ENCODE assay signal across 8 mouse cellular contexts in genomic region chr14:55885114-55885790, GRCm38 (mm10). TPM values are rescaled to one million over a fixed set of nuclear protein-coding genes. Genes with fewer than 3 reads are reported as not detected.
DNase-seq lines count a peak whose midpoint lies in the region; ATAC-seq and TF ChIP-seq lines count a peak whose summit lies in the region.

No protein-coding gene starts in this region.

- peaks cover 28% of the 10 kb centered on the region for H3K36me3 ChIP-seq in liver, adult 2 months (ENCODE audit: control insufficient read depth, insufficient read depth, low read length)
- H3K36me3 ChIP-seq in forebrain, embryonic 12.5 days (replicated peaks): peaks cover 40% of the 10 kb centered on the region
- peaks cover 20% of the 10 kb centered on the region for H3K36me3 ChIP-seq in intestine, embryonic 16.5 days (ENCODE audit: control insufficient read depth, insufficient read depth, low read length)
- H3K36me3 ChIP-seq in midbrain, embryonic 16.5 days (ENCODE audit: control insufficient read depth, insufficient read depth, low read length): peaks cover 8% of the 10 kb centered on the region; the same call in 1 of the 2 replicates

- peak; percentile 68 for ATAC-seq in forebrain, embryonic 12.5 days (ENCODE audit: low FRiP score)
- ATAC-seq in intestine, embryonic 16.5 days: peak; percentile 61
- peak; percentile 73 for ATAC-seq in midbrain, embryonic 16.5 days

- no peaks in the 10 kb centered on the region for H3K9me3 ChIP-seq in forebrain, embryonic 12.5 days
- no peaks in the 10 kb centered on the region for H3K9me3 ChIP-seq in intestine, embryonic 16.5 days (ENCODE audit: control insufficient read depth, low read length)
- H3K9me3 ChIP-seq in midbrain, embryonic 16.5 days (replicated peaks; ENCODE audit: control insufficient read depth, low read length, poor library complexity, severe bottlenecking): no peaks in the 10 kb centered on the region

- H3K4me1 ChIP-seq in liver, adult 2 months (ENCODE audit: control insufficient read depth, insufficient read depth, low read length): peaks cover 20% of the 10 kb centered on the region
- peaks cover 21% of the 10 kb centered on the region for H3K4me1 ChIP-seq in forebrain, embryonic 12.5 days
- peaks cover 32% of the 10 kb centered on the region for H3K4me1 ChIP-seq in intestine, embryonic 16.5 days (ENCODE audit: control insufficient read depth, insufficient read depth, low read length)
- H3K4me1 ChIP-seq in midbrain, embryonic 16.5 days (ENCODE audit: control insufficient read depth, insufficient read depth, low read length): peaks cover 15% of the 10 kb centered on the region

- TF ChIP-seq CTCF in liver, adult 2 months (IDR thresholded peaks at IDR 0.05; ENCODE audit: low read depth, low read length): no peak

- TF ChIP-seq POLR2A in liver, adult 2 months (IDR thresholded peaks at IDR 0.05; ENCODE audit: extremely low read depth, insufficient read depth, low read length): no peak

- no peaks in the 10 kb centered on the region for H3K27me3 ChIP-seq in liver, adult 2 months (ENCODE audit: control insufficient read depth, insufficient read depth, low read length)
- H3K27me3 ChIP-seq in forebrain, embryonic 12.5 days: no peaks in the 10 kb centered on the region
- H3K27me3 ChIP-seq in intestine, embryonic 16.5 days (replicated peaks; ENCODE audit: control insufficient read depth, insufficient read depth, low read length): no peaks in the 10 kb centered on the region
- no peaks in the 10 kb centered on the region for H3K27me3 ChIP-seq in midbrain, embryonic 16.5 days (ENCODE audit: control insufficient read depth, insufficient read depth, low read depth, low read length)

- H3K4me2 ChIP-seq in forebrain, embryonic 12.5 days: peak overlapping the region; percentile 76
- peak overlapping the region; percentile 77 for H3K4me2 ChIP-seq in intestine, embryonic 16.5 days (ENCODE audit: low read depth, low read length)
- peak overlapping the region; percentile 74 for H3K4me2 ChIP-seq in midbrain, embryonic 16.5 days (ENCODE audit: low read length)

- under 1% methylated on average over 29 of the region's 30 CpGs for WGBS in liver, adult 2 months
- WGBS in forebrain, embryonic 12.5 days: under 1% methylated on average over 23 of the region's 30 CpGs
- WGBS in intestine, embryonic 16.5 days: 0% methylated on average over 20 of the region's 30 CpGs
- WGBS in midbrain, embryonic 16.5 days: under 1% methylated on average over 11 of the region's 30 CpGs

- H3K27ac ChIP-seq in liver, adult 2 months (replicated peaks; ENCODE audit: insufficient read depth, low read depth, low read length): peak overlapping the region; percentile 95
- H3K27ac ChIP-seq in forebrain, embryonic 12.5 days: peak overlapping the region; percentile 86
- peak overlapping the region; percentile 97 for H3K27ac ChIP-seq in intestine, embryonic 16.5 days (ENCODE audit: low read length)
- peak overlapping the region; percentile 72 for H3K27ac ChIP-seq in midbrain, embryonic 16.5 days (ENCODE audit: low read length)

- H3K9ac ChIP-seq in liver, adult 2 months (ENCODE audit: low read depth, low read length): peak overlapping the region; percentile 99
- H3K9ac ChIP-seq in forebrain, embryonic 12.5 days: peak overlapping the region; percentile 87
- H3K9ac ChIP-seq in intestine, embryonic 16.5 days (ENCODE audit: low read depth, low read length): peak overlapping the region; percentile 88
- H3K9ac ChIP-seq in midbrain, embryonic 16.5 days (ENCODE audit: low read depth, low read length): peak overlapping the region; percentile 88

- H3K4me3 ChIP-seq in liver, adult 2 months (ENCODE audit: insufficient read depth, low read depth, low read length): peak overlapping the region; percentile 92
- peak overlapping the region; percentile 84 for H3K4me3 ChIP-seq in forebrain, embryonic 12.5 days (replicated peaks)
- H3K4me3 ChIP-seq in intestine, embryonic 16.5 days (ENCODE audit: low read length): peak overlapping the region; percentile 85
- H3K4me3 ChIP-seq in midbrain, embryonic 16.5 days (ENCODE audit: low read depth, low read length): peak overlapping the region; percentile 79

- H3K79me2 ChIP-seq in liver, adult 2 months (ENCODE audit: control insufficient read depth, insufficient read depth, low read length): peaks cover 9% of the 10 kb centered on the region; the same call in 1 of the 2 replicates

- peak; percentile 71 for DNase-seq in liver, adult 2 months (ENCODE audit: extremely low read depth, low read depth, low spot score)
- DNase-seq in liver: no peak
- DNase-seq in T-cell, adult 2 months (ENCODE audit: low spot score): peak; percentile 29
- no peak for DNase-seq in right cerebral cortex, postnatal 4 days
- DNase-seq in frontal cortex, postnatal 10 days (ENCODE audit: low spot score in 2 of 2): no peak

RNA-seq across cellular contexts. Expression of gene Khnyn, which starts 0.5 kb away (rescaled TPM):
- total RNA-seq in liver, adult 2 months (2014; rRNA removed): 29.8 and 32.5 TPM in 2 replicates
- polyA plus RNA-seq in liver, adult 2 months (2012; rRNA removed): 13.3 and 15.4 TPM in 2 replicates
- polyA plus RNA-seq in forebrain, embryonic 12.5 days (2016; fragmentation: Nextera tagmentation; extraction: Ambion mirVana): 18.9 and 21.2 TPM in 2 replicates
- polyA plus RNA-seq in intestine, embryonic 16.5 days (2015; fragmentation: Nextera tagmentation; extraction: Ambion mirVana): 12.5 and 13.6 TPM in 2 replicates
- polyA plus RNA-seq in midbrain, embryonic 16.5 days (2015; fragmentation: Nextera tagmentation; extraction: Ambion mirVana): 10.4 and 10.5 TPM in 2 replicates

RNA-seq across cellular contexts. Expression of gene Cbln3, which starts 1.1 kb away (rescaled TPM):
- total RNA-seq in liver, adult 2 months (2014; rRNA removed): 0.18 and 0.34 TPM in 2 replicates
- polyA plus RNA-seq in liver, adult 2 months (2012; rRNA removed): 0.49 and 0.64 TPM in 2 replicates
- 0.04 and 0.27 TPM in 2 replicates for polyA plus RNA-seq in forebrain, embryonic 12.5 days (2016; fragmentation: Nextera tagmentation; extraction: Ambion mirVana)
- 0.17 and 0.27 TPM in 2 replicates for polyA plus RNA-seq in intestine, embryonic 16.5 days (2015; fragmentation: Nextera tagmentation; extraction: Ambion mirVana)
- polyA plus RNA-seq in midbrain, embryonic 16.5 days (2015; fragmentation: Nextera tagmentation; extraction: Ambion mirVana): 0.15 and 0.20 TPM in 2 replicates

RNA-seq across cellular contexts. Expression of gene Sdr39u1, which starts 14.8 kb away (rescaled TPM):
- total RNA-seq in liver, adult 2 months (2014; rRNA removed): 7.0 and 10.4 TPM in 2 replicates
- 13.4 and 16.1 TPM in 2 replicates for polyA plus RNA-seq in liver, adult 2 months (2012; rRNA removed)
- 42.6 and 51.0 TPM in 2 replicates for polyA plus RNA-seq in forebrain, embryonic 12.5 days (2016; fragmentation: Nextera tagmentation; extraction: Ambion mirVana)
- polyA plus RNA-seq in intestine, embryonic 16.5 days (2015; fragmentation: Nextera tagmentation; extraction: Ambion mirVana): 85.2 and 89.2 TPM in 2 replicates
- polyA plus RNA-seq in midbrain, embryonic 16.5 days (2015; fragmentation: Nextera tagmentation; extraction: Ambion mirVana): 160 and 180 TPM in 2 replicates

RNA-seq across cellular contexts. Expression of gene Nynrin, which starts 31.4 kb away (rescaled TPM):
- total RNA-seq in liver, adult 2 months (2014; rRNA removed): 0.65 and 0.81 TPM in 2 replicates
- polyA plus RNA-seq in liver, adult 2 months (2012; rRNA removed): 0.66 and 0.71 TPM in 2 replicates
- polyA plus RNA-seq in forebrain, embryonic 12.5 days (2016; fragmentation: Nextera tagmentation; extraction: Ambion mirVana): 23.9 and 26.9 TPM in 2 replicates
- 12.6 and 13.6 TPM in 2 replicates for polyA plus RNA-seq in intestine, embryonic 16.5 days (2015; fragmentation: Nextera tagmentation; extraction: Ambion mirVana)
- 11.0 and 11.9 TPM in 2 replicates for polyA plus RNA-seq in midbrain, embryonic 16.5 days (2015; fragmentation: Nextera tagmentation; extraction: Ambion mirVana)

RNA-seq across cellular contexts. Expression of gene Cma1, which starts 59.2 kb away (rescaled TPM):
- not detected in 2 replicates for total RNA-seq in liver, adult 2 months (2014; rRNA removed)
- not detected in 2 replicates for polyA plus RNA-seq in liver, adult 2 months (2012; rRNA removed)
- polyA plus RNA-seq in forebrain, embryonic 12.5 days (2016; fragmentation: Nextera tagmentation; extraction: Ambion mirVana): not detected in 2 replicates
- 4.1 and 5.7 TPM in 2 replicates for polyA plus RNA-seq in intestine, embryonic 16.5 days (2015; fragmentation: Nextera tagmentation; extraction: Ambion mirVana)
- polyA plus RNA-seq in midbrain, embryonic 16.5 days (2015; fragmentation: Nextera tagmentation; extraction: Ambion mirVana): 0.29 TPM in 1 of 2 replicates, not detected in the other

Comparison
In these comparisons a context has a peak if more than half of its experiments do, and no peak if none do; other contexts are left out.
1. DNase-seq: peak in liver, adult 2 months (single experiment) and T-cell, adult 2 months (single experiment); none in liver (single experiment), right cerebral cortex, postnatal 4 days (single experiment) and frontal cortex, postnatal 10 days (0 of 2).
2. Peak in every context shown above with its lines, with median percentiles within 50 percentile points of each other: H3K27ac ChIP-seq, H3K4me3 ChIP-seq, H3K9ac ChIP-seq, ATAC-seq and H3K4me2 ChIP-seq.